Mouse (Mus musculus) kidney, embryonic 15.5 days (tissue): Measurements from ENCODE around the gene Fzr1. TPM values are rescaled to one million over a fixed set of nuclear protein-coding genes. Genes with fewer than 3 reads are reported as not detected.

Experiments used
- ATAC-seq: fragments of 200-750 bp; cut with Nextera tagmentation; replicated peaks from 2 replicates; pipeline ENCODE4 v1.8.0; 2017; ENCODE audit warnings: moderate TSS enrichment; ENCODE audit not compliant: low FRiP score
- H3K27ac ChIP-seq: fragments of 300-500 bp; sonication (generic); 2 replicates; pipeline ENCODE4 v1.5.1; 2015; ENCODE audit warnings: mild to moderate bottlenecking, inconsistent platforms
- H3K27me3 ChIP-seq: fragments of 300-500 bp; sonication (generic); 2 replicates; pipeline ENCODE4 v1.6.1; 2015; ENCODE audit warnings: inconsistent platforms
- H3K36me3 ChIP-seq: fragments of 300-500 bp; sonication (generic); 2 replicates; pipeline ENCODE4 v1.6.1; 2015; ENCODE audit warnings: inconsistent platforms
- H3K4me1 ChIP-seq: fragments of 300-500 bp; sonication (generic); 2 replicates; pipeline ENCODE4 v1.6.1; 2015; ENCODE audit warnings: inconsistent platforms
- H3K4me2 ChIP-seq: fragments of 300-500 bp; sonication (generic); 2 replicates; pipeline ENCODE4 v1.6.1; 2015; ENCODE audit warnings: moderate library complexity, mild to moderate bottlenecking, inconsistent platforms
- H3K4me3 ChIP-seq: fragments of 300-500 bp; sonication (generic); replicated peaks from 2 replicates; pipeline ENCODE4 v1.5.1; 2015; ENCODE audit warnings: mild to moderate bottlenecking, inconsistent platforms
- H3K9ac ChIP-seq: fragments of 300-500 bp; sonication (generic); 2 replicates; pipeline ENCODE4 v1.6.1; 2015; ENCODE audit warnings: mild to moderate bottlenecking, inconsistent platforms
- H3K9me3 ChIP-seq: fragments of 300-500 bp; sonication (generic); replicated peaks from 2 replicates; pipeline ENCODE4 v1.6.1; 2016; ENCODE audit warnings: inconsistent platforms
- WGBS: fragments of 180-500 bp; shearing (Covaris S2); methylation state at CpG from one replicate; pipeline ENCODE4 v1.1.7; 2015; ENCODE audit warnings: mixed read lengths; 5-methylcytosine and 5-hydroxymethylcytosine counted together
- polyA plus RNA-seq: library from polyadenylated mRNA; unstranded; fragments of >200 nt; fragmentation: Nextera tagmentation; extraction: Ambion mirVana; gene quantifications from 2 replicates; pipeline ENCODE4 v1.2.1, GENCODE M21; 2015

Fzr1 gene
- polyA plus RNA-seq, 1 experiment from 2014 or later, result 114 TPM

DNA sequence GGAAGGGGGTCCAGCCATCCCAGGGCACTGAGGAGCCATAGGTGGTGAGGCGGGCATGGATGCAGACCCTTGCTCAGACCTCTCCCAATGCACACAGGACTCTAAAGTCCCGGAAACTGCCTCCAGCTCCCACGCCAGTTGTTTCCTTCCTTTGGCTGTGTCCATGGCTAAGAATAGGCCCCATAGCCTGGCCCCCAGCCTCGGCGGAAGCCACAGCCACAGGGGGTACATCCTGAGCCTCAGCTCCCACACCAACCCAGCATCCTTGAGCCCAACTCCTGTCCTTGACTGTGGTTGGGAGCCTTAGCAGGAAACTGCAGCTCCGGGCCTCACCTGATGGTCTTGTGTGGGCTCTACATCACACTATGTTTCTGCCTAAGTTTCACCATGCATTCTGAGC lies 51.5 kb downstream of the Fzr1 start:
- no peak for ATAC-seq
- Histone ChIP-seq H3K4me2 (no peak overlapping the region), H3K27ac (peak overlapping the region; percentile 87), H3K9ac (no peak overlapping the region), H3K9me3 (no peaks in the 10 kb centered on the region), H3K36me3 (peaks cover 54% of the 10 kb centered on the region), H3K4me3 (no peak overlapping the region), H3K27me3 (no peaks in the 10 kb centered on the region), H3K4me1 (peaks cover 53% of the 10 kb centered on the region)
- WGBS, result 77% methylated on average over 6 of the region's 6 CpGs

- no peaks in the 10 kb centered on the region for H3K27me3 ChIP-seq
- H3K4me3 ChIP-seq, result no peak overlapping the region
- H3K9me3 ChIP-seq, result no peaks in the 10 kb centered on the region
- ATAC-seq, result no peak
- peaks cover 52% of the 10 kb centered on the region for H3K4me1 ChIP-seq
- H3K9ac ChIP-seq, result no peak overlapping the region
- no peak overlapping the region for H3K4me2 ChIP-seq
- peak overlapping the region; percentile 28 for H3K27ac ChIP-seq
- 91% methylated on average over 18 of the region's 18 CpGs for WGBS
- H3K36me3 ChIP-seq, result peaks cover 54% of the 10 kb centered on the region
Measured at GRCm38 (mm10) chr10:81325781-81326180, 52.5 kb downstream of the Fzr1 start.

DNA sequence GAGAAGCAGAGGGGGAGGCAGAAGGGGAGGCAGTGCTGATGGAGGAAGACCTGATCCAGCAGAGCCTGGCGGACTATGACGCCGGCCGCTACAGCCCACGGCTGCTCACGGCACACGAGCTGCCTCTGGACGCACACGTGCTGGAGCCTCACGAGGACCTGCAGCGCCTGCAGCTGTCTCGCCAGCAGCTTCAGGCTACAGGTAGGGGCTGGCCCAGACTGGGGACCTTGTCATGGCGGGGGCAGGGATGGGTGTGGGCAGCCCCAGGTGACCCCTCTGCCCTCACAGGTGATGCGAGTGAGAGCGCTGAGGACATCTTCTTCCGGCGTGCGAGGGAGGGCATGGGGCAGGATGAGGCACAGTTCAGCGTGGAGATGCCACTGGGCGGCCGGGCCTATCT lies 53.1 kb downstream of the Fzr1 start:
- H3K4me2 ChIP-seq, result no peak overlapping the region
- WGBS, result 88% methylated on average over 21 of the region's 21 CpGs
- H3K36me3 ChIP-seq, result peaks cover 54% of the 10 kb centered on the region
- no peak overlapping the region for H3K4me3 ChIP-seq
- no peak for ATAC-seq
- H3K9ac ChIP-seq, result no peak overlapping the region
- 0 out of 2 replicates have a peak overlapping the region, but pooled peaks have one; percentile 22 for H3K27ac ChIP-seq
- H3K9me3 ChIP-seq, result no peaks in the 10 kb centered on the region
- H3K4me1 ChIP-seq, result peaks cover 50% of the 10 kb centered on the region
- H3K27me3 ChIP-seq, result no peaks in the 10 kb centered on the region

DNA sequence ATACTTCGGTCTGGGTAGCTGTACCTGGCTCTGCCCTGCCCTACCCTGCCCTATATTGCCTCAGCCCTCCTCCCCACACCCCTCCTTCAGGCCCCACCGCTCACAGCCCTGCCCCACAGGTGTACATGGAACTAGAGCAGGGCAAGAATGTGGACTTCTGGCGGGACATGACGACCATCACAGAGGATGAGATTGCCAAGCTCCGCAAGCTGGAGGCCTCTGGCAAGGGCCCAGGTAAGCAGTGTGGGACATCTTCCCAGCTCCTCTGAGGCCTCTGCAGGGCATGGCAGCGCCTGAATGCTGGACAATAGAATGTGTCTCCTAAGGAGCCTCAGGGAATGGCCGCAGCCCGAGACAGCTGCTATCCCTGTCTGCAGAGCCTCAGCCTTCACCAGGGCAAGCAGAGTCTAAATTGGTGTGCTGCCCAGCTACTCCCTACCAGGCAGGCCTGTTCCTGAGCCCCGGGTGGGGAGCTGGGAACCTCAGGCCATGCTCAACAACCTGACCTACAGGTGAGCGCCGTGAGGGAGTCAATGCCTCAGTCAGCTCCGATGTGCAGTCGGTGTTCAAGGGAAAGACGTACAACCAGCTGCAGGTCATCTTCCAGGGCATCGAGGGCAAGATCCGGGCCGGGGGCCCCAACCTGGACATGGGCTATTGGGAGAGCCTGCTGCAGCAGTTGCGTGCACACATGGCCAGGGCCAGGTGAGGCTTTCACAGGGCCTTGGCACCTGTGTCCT lies 54.4 kb downstream of the Fzr1 start:
- Histone ChIP-seq H3K9me3 (no peaks in the 10 kb centered on the region), H3K4me2 (no peak overlapping the region), H3K27me3 (no peaks in the 10 kb centered on the region), H3K27ac (no peak overlapping the region), H3K4me3 (no peak overlapping the region), H3K9ac (no peak overlapping the region), H3K4me1 (peaks cover 48% of the 10 kb centered on the region), H3K36me3 (peaks cover 55% of the 10 kb centered on the region)
- 93% methylated on average over 18 of the region's 18 CpGs for WGBS
- no peak for ATAC-seq

- H3K9me3 ChIP-seq, result no peaks in the 10 kb centered on the region
- 91% methylated on average over 23 of the region's 23 CpGs for WGBS
- ATAC-seq, result no peak
- no peak overlapping the region for H3K4me2 ChIP-seq
- peaks cover 48% of the 10 kb centered on the region for H3K4me1 ChIP-seq
- H3K9ac ChIP-seq, result no peak overlapping the region
- no peak overlapping the region for H3K4me3 ChIP-seq
- H3K27me3 ChIP-seq, result no peaks in the 10 kb centered on the region
- peaks cover 62% of the 10 kb centered on the region for H3K36me3 ChIP-seq
- H3K27ac ChIP-seq, result no peak overlapping the region
Measured at GRCm38 (mm10) chr10:81323141-81323775, 55.1 kb downstream of the Fzr1 start.

GRCm38 (mm10) chr10:81322444-81322843 lies 55.9 kb downstream of the Fzr1 start:
- H3K4me2 ChIP-seq, result peak overlapping the region; percentile 79
- 92% methylated on average over 27 of the region's 27 CpGs for whole genome bisulfite sequencing
- no peak for ATAC-seq
- peak overlapping the region; percentile 96; the same call in 1 of the 2 replicates for H3K9ac ChIP-seq
- peaks cover 51% of the 10 kb centered on the region for H3K4me1 ChIP-seq
- peaks cover 69% of the 10 kb centered on the region for H3K36me3 ChIP-seq
- peak overlapping the region; percentile 98 for H3K4me3 ChIP-seq
- no peaks in the 10 kb centered on the region for H3K27me3 ChIP-seq
- H3K27ac ChIP-seq, result no peak overlapping the region
- H3K9me3 ChIP-seq, result no peaks in the 10 kb centered on the region

- Histone ChIP-seq H3K9ac (peak overlapping the region; percentile 96), H3K9me3 (no peaks in the 10 kb centered on the region), H3K4me3 (peak overlapping the region; percentile 98), H3K4me2 (peak overlapping the region; percentile 79), H3K4me1 (peaks cover 61% of the 10 kb centered on the region), H3K27ac (peak overlapping the region; percentile 93), H3K36me3 (peaks cover 60% of the 10 kb centered on the region), H3K27me3 (no peaks in the 10 kb centered on the region)
- 3% methylated on average over 20 of the region's 20 CpGs for WGBS
- ATAC-seq, result no peak
Measured at GRCm38 (mm10) chr10:81321436-81321835, 56.9 kb downstream of the Fzr1 start.

DNA sequence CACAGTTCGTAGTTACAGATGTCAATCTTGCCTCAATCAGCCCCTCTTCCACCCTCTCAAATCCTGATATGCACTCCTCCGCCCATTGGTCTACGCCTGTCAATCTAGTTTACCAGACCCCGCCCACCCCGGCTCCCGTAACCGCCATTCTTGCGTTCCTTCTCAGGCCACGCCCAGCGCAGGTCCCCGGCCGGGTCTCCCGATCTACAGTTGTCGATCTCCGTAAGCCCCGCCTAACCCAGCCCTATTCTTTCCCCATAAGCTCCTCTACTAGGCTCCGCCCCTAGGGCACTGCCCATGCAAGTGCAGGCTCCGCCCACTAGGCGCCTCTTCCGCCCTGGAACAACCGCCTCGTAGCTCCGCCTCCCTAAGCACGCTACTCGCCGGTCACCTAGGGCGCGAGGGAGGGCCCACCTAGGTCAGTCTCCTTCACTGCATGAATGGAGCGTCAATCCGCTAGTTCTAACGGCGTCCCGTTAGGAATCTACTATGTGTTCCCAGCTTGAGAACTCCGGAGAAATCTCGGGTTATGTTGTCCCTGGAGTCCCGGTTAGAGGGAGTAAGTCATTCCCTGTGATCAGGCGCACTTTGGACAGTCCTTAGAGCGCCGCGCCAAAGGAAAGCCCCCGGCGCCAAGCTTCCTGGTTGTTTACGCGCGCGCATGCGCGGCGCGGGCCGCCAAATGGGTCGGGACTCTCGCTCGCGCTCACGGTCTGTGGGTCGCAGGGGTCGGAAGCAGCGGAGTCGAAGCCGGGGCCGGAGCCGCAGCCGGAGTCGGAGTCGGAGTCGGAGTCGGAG lies 57.6 kb downstream of the Fzr1 start, which contains the start of gene Cactin:
Gene Cactin (plus strand): TSS at position 554 of the 798 bp plus-strand sequence.
- H3K36me3 ChIP-seq, result peaks cover 58% of the 10 kb centered on the region
- under 1% methylated on average over 68 of the region's 68 CpGs for WGBS
- H3K27me3 ChIP-seq, result no peaks in the 10 kb centered on the region
- H3K4me1 ChIP-seq, result peaks cover 66% of the 10 kb centered on the region
- peak within 1 kb of the TSS; percentile 98 for H3K4me3 ChIP-seq
- H3K4me2 ChIP-seq, result peak within 1 kb of the TSS; percentile 79
- peak within 1 kb of the TSS; percentile 96 for H3K9ac ChIP-seq
- H3K9me3 ChIP-seq, result no peaks in the 10 kb centered on the region
- peak; percentile 88 for ATAC-seq
- H3K27ac ChIP-seq, result peak within 1 kb of the TSS; percentile 93

DNA sequence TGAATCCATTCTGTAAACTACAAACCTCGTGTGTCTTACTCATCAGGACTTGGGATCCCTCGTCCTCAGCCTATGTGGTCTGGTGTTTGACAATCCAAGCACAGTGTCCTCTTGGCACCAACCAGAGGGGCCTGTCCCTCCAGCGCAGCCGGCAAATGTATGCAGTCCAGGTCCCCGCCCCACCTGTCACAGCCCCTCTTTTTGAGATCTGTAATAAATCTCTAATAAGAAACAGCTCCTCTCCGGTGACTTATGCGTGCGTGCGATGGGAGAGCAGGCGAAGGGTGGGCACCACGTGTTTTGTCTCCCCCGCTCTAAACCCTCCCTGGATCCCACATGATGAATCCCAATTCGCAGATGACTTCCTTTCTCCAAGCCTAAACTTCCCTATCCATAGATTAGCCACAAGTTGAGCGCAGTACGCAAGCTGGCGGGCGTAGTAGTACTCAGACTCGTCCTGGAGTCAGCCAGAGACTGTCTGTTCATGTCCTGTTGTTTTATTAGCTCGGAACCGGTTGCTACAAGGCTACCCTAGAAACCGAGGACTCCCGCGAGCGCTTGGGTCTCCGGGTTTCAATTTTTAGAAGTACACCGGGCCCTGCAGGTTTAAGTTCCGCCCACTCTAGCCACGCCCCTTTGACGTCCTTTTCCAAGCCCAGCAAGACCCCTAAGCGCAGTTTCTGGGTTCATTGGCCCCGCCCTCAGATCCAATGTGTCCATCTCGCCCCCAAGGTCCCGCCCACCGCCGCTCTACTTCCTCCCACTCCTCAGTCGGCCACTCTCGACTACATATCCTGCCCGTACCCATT lies 58.4 kb downstream of the Fzr1 start:
- peak overlapping the region; percentile 54 for H3K9ac ChIP-seq
- no peaks in the 10 kb centered on the region for H3K9me3 ChIP-seq
- no peak; the same call in 1 of the 2 replicates for ATAC-seq
- peak overlapping the region; percentile 79 for H3K4me2 ChIP-seq
- H3K4me3 ChIP-seq, result peak overlapping the region; percentile 98
- peaks cover 64% of the 10 kb centered on the region for H3K4me1 ChIP-seq
- no peaks in the 10 kb centered on the region for H3K27me3 ChIP-seq
- H3K36me3 ChIP-seq, result peaks cover 58% of the 10 kb centered on the region
- WGBS, result 1% methylated on average over 38 of the region's 38 CpGs
- peak overlapping the region; percentile 93 for H3K27ac ChIP-seq

- Histone ChIP-seq H3K4me2 (peak overlapping the region; percentile 79), H3K9ac (peak overlapping the region; percentile 54), H3K4me1 (peaks cover 64% of the 10 kb centered on the region), H3K36me3 (peaks cover 58% of the 10 kb centered on the region), H3K27ac (peak overlapping the region; percentile 93), H3K9me3 (no peaks in the 10 kb centered on the region), H3K4me3 (peak overlapping the region; percentile 98), H3K27me3 (no peaks in the 10 kb centered on the region)
- no peak for ATAC-seq
- WGBS, result 34% methylated on average over 8 of the region's 8 CpGs
Measured at GRCm38 (mm10) chr10:81319330-81319699, 59.0 kb downstream of the Fzr1 start.

DNA sequence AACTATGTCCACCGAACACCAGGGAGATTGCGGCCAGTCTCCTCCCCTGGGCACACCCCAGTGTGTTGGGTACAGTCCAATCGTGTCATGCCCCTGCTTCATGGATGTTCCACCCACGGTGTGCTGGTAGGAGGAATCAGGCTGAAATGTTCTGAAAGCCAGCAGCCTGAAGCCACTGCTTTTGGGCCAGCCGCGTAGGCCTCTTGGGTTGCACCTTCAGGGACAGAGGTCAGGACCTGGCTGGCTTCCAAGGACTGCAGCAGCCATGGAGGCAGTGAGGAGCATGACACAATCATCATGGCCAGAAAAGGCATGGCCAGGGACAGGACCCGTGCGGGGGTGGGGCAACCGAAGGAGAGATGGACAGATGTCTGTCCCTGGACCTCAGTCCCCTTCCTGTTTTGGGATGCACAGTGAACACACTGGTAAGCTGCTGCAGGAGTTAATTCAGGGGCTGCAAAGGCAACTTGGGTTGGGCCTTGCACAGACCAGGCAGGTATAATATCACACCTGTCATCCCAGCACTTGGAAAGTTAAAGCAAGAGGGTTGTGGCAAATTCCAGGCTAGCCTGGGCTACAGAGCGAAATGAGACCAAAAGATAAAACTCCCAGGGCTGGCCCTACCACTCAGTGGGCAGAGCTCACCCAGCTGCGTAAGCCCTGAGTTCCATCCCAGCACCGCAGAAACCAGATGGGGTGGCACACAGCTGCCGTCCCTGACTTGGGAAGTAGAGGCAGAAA lies 59.6 kb downstream of the Fzr1 start:
- ATAC-seq, result no peak
- Histone ChIP-seq H3K9me3 (no peaks in the 10 kb centered on the region), H3K4me1 (peaks cover 61% of the 10 kb centered on the region), H3K27me3 (no peaks in the 10 kb centered on the region), H3K4me2 (peak overlapping the region; percentile 79), H3K36me3 (peaks cover 58% of the 10 kb centered on the region), H3K4me3 (peak overlapping the region; percentile 98; the same call in 1 of the 2 replicates), H3K27ac (peak overlapping the region; percentile 93), H3K9ac (peak overlapping the region; percentile 54)
- WGBS, result 88% methylated on average over 13 of the region's 13 CpGs
